Mouse (Mus musculus) liver, embryonic 14.5 days (tissue): ENCODE results near the gene Chst8. TPM values are rescaled to one million over a fixed set of nuclear protein-coding genes. Genes with fewer than 3 reads are reported as not detected.

Source experiments
- ATAC-seq: fragments of 200-750 bp; cut with Nextera tagmentation; 2 replicates; pipeline ENCODE4 v1.8.0; 2017; ENCODE audit warnings: moderate number of reproducible peaks, mild to moderate bottlenecking, moderate library complexity; ENCODE audit not compliant: insufficient read depth
- DNase-seq, 3 experiments: peaks; one replicate each; pipeline ENCODE4 v3.0.0-alpha.2; 2012 to 2013; ENCODE audit warnings: low read depth in 3 of 3, low spot score in 3 of 3
- H3K27ac ChIP-seq: fragments of 300-500 bp; sonication (generic); 2 replicates; pipeline ENCODE4 v1.5.1; 2014; ENCODE audit warnings: moderate library complexity, mild to moderate bottlenecking, control low read depth, inconsistent platforms
- H3K27me3 ChIP-seq: fragments of 300-500 bp; sonication (generic); 2 replicates; pipeline ENCODE4 v1.6.1; 2014; ENCODE audit warnings: mild to moderate bottlenecking, low read length, moderate library complexity; ENCODE audit not compliant: control insufficient read depth, insufficient read depth
- H3K36me3 ChIP-seq: fragments of 300-500 bp; sonication (generic); replicated peaks from 2 replicates; pipeline ENCODE4 v1.6.1; 2014; ENCODE audit warnings: low read depth; ENCODE audit not compliant: control insufficient read depth, insufficient read depth
- H3K4me1 ChIP-seq, 2 experiments: fragments of 200-500 bp in 1 of 2; fragments of 300-500 bp in 1 of 2; sonication (generic) in 1 of 2; replicated peaks; 2 replicates each; pipeline ENCODE4 v1.6.1; 2012 to 2014; ENCODE audit warnings: antibody characterized with exemption in 1 of 2, inconsistent platforms in 1 of 2, low read length in 1 of 2; ENCODE audit not compliant: control insufficient read depth in 2 of 2, insufficient read depth in 2 of 2
- H3K4me2 ChIP-seq: fragments of 300-500 bp; sonication (generic); 2 replicates; pipeline ENCODE4 v1.6.1; 2014; ENCODE audit warnings: low read depth, mild to moderate bottlenecking, control low read depth, moderate library complexity
- H3K4me3 ChIP-seq, 2 experiments: fragments of 200-500 bp in 1 of 2; fragments of 300-500 bp in 1 of 2; sonication (generic) in 1 of 2; 2 replicates each; pipeline ENCODE4 v1.5.1; 2012 to 2014; ENCODE audit warnings: low read depth in 2 of 2, low read length in 2 of 2, mild to moderate bottlenecking in 2 of 2, control low read depth in 1 of 2, inconsistent platforms in 1 of 2, moderate library complexity in 1 of 2; ENCODE audit not compliant: insufficient read depth in 1 of 2
- H3K9ac ChIP-seq: fragments of 300-500 bp; sonication (generic); replicated peaks from 2 replicates; pipeline ENCODE4 v1.6.1; 2014; ENCODE audit warnings: mild to moderate bottlenecking, control low read depth, moderate library complexity
- H3K9me3 ChIP-seq: fragments of 300-500 bp; sonication (generic); 2 replicates; pipeline ENCODE4 v1.6.1; 2016; ENCODE audit warnings: low read length, mixed read lengths; ENCODE audit not compliant: control insufficient read depth
- CTCF ChIP-seq: IDR thresholded peaks from 2 replicates; pipeline ENCODE4 v1.5.1; 2016; ENCODE audit warnings: antibody characterized with exemption, low read depth, control low read depth
- EP300 ChIP-seq: IDR thresholded peaks from 2 replicates; pipeline ENCODE4 v1.6.1; 2016; ENCODE audit warnings: antibody characterized with exemption, low read depth
- WGBS: fragments of 180-500 bp; shearing (Covaris S2); extraction: QIAGEN DNeasy Blood & Tissue Kit; methylation state at CpG from one replicate; pipeline ENCODE4 v1.1.7; 2014; ENCODE audit not compliant: insufficient replicate concordance; 5-methylcytosine and 5-hydroxymethylcytosine counted together
- polyA plus RNA-seq, 2 experiments: library from polyadenylated mRNA; depleted of rRNA in 1 of 2; stranded (reverse) in 1 of 2; unstranded in 1 of 2; fragments of >200 nt; fragmentation: Nextera tagmentation in 1 of 2; extraction: Ambion mirVana in 1 of 2; gene quantifications; 2 replicates each; pipeline versions ENCODE4 v1.2.1 to v1.2.3; 2012 to 2014

The Chst8 gene
- polyA plus RNA-seq, 2 experiments, result 0.25 to 0.37 TPM

GRCm38 (mm10) chr7:34725206-34725605 is 87.3 kb downstream of the Chst8 start:
- no peaks in the 10 kb centered on the region for H3K27me3 ChIP-seq
- H3K4me2 ChIP-seq, result no peak overlapping the region
- H3K27ac ChIP-seq, result no peak overlapping the region
- WGBS, result 47% methylated on average over 4 of the region's 4 CpGs
- TF ChIP-seq CTCF, result no peak
- TF ChIP-seq EP300, result no peak
- H3K9ac ChIP-seq, result no peak overlapping the region
- DNase-seq, result no peak
- no peaks in the 10 kb centered on the region for H3K36me3 ChIP-seq
- H3K4me1 ChIP-seq, result no peaks in the 10 kb centered on the region
- H3K4me3 ChIP-seq, result no peak overlapping the region
- no peak for ATAC-seq
- H3K9me3 ChIP-seq, result no peaks in the 10 kb centered on the region

- Histone ChIP-seq H3K27ac (no peak overlapping the region), H3K9me3 (no peaks in the 10 kb centered on the region), H3K4me1 (no peaks in the 10 kb centered on the region), H3K9ac (no peak overlapping the region), H3K27me3 (no peaks in the 10 kb centered on the region), H3K36me3 (no peaks in the 10 kb centered on the region), H3K4me3 (no peak overlapping the region), H3K4me2 (no peak overlapping the region)
- no peak for TF ChIP-seq EP300
- no peak for TF ChIP-seq CTCF
- no peak for ATAC-seq
- no peak for DNase-seq
- WGBS, result 42% methylated on average over 11 of the region's 11 CpGs
Observed at GRCm38 (mm10) chr7:34722551-34723230, 89.8 kb downstream of the Chst8 start.

GRCm38 (mm10) chr7:34722151-34722550 is 90.4 kb downstream of the Chst8 start:
- DNase-seq (no peak), ATAC-seq (no peak)
- no peak overlapping the region for H3K9ac ChIP-seq
- no peaks in the 10 kb centered on the region for H3K36me3 ChIP-seq
- H3K4me2 ChIP-seq, result no peak overlapping the region
- no peaks in the 10 kb centered on the region for H3K9me3 ChIP-seq
- no peaks in the 10 kb centered on the region for H3K27me3 ChIP-seq
- TF ChIP-seq CTCF, result no peak
- no peak for TF ChIP-seq EP300
- H3K4me3 ChIP-seq, result no peak overlapping the region
- WGBS, result 38% methylated on average over 8 of the region's 8 CpGs
- no peaks in the 10 kb centered on the region for H3K4me1 ChIP-seq
- no peak overlapping the region for H3K27ac ChIP-seq

- no peak overlapping the region for H3K27ac ChIP-seq
- no peak for TF ChIP-seq EP300
- TF ChIP-seq CTCF, result no peak
- ATAC-seq (no peak), DNase-seq (no peak)
- H3K4me1 ChIP-seq, result no peaks in the 10 kb centered on the region
- no peak overlapping the region for H3K4me2 ChIP-seq
- no peak overlapping the region for H3K9ac ChIP-seq
- 15% methylated on average over 5 of the region's 5 CpGs for WGBS
- H3K9me3 ChIP-seq, result no peaks in the 10 kb centered on the region
- H3K36me3 ChIP-seq, result no peaks in the 10 kb centered on the region
- no peaks in the 10 kb centered on the region for H3K27me3 ChIP-seq
- no peak overlapping the region for H3K4me3 ChIP-seq
Observed at GRCm38 (mm10) chr7:34721650-34722048, 90.9 kb downstream of the Chst8 start.

- Histone ChIP-seq H3K9me3 (no peaks in the 10 kb centered on the region), H3K27ac (no peak overlapping the region), H3K9ac (no peak overlapping the region), H3K4me3 (no peak overlapping the region), H3K27me3 (no peaks in the 10 kb centered on the region), H3K36me3 (no peaks in the 10 kb centered on the region), H3K4me1 (no peaks in the 10 kb centered on the region), H3K4me2 (no peak overlapping the region)
- DNase-seq (no peak), ATAC-seq (no peak)
- WGBS, result 48% methylated on average over 5 of the region's 5 CpGs
- TF ChIP-seq CTCF (no peak), EP300 (no peak)
Observed at GRCm38 (mm10) chr7:34720882-34721649, 91.4 kb downstream of the Chst8 start.
